Mouse (Mus musculus) cortical plate, adult 2 months (tissue): Measurements from ENCODE around the gene Homer2.

Source experiments
- CTCF ChIP-seq: fragments of 200-500 bp; IDR thresholded peaks from 2 replicates; pipeline ENCODE4 v1.5.1; 2011; ENCODE audit warnings: mild to moderate bottlenecking, control low read depth, low read length; ENCODE audit not compliant: insufficient read depth; ENCODE audit errors: extremely low read depth
- POLR2A ChIP-seq: fragments of 200-500 bp; IDR thresholded peaks from 2 replicates; pipeline ENCODE4 v1.6.1; 2011; ENCODE audit warnings: mild to moderate bottlenecking, low read length, control low read depth; ENCODE audit not compliant: insufficient read depth; ENCODE audit errors: extremely low read depth

DNA sequence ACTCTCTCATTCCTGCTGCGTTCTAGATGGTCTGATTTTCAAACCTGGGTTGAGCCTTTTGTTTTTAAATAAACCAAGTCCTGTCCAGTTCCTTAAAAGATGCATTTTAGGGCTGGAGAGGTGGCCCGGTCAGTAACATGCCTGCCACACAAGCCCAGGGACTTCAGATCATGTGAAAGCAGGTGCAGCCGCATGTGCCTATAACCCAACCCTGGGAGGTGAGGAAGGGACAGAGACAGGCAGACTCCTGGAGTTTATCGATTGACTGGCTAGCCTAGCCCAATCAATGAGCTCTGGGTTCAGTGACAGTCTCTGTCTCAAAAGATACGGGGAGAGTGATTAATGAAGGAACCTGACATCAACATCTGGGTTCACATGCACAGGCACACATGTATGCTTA is 146.1 kb downstream of the Homer2 start:
- TF ChIP-seq CTCF, result no peak
- TF ChIP-seq POLR2A, result no peak
